Mouse (Mus musculus) testis, adult 2 months (tissue): ENCODE data around the gene Krt18.

Source experiments
- CTCF ChIP-seq: fragments of 200-500 bp; IDR thresholded peaks from 2 replicates; pipeline ENCODE4 v1.5.1; 2012; ENCODE audit warnings: low read depth, mild to moderate bottlenecking, inconsistent platforms, low read length, moderate library complexity; ENCODE audit not compliant: control insufficient read depth, insufficient read depth, insufficient replicate concordance
- POLR2A ChIP-seq: fragments of 200-500 bp; IDR thresholded peaks from 2 replicates; pipeline ENCODE4 v1.6.1; 2012; ENCODE audit warnings: low read depth, mild to moderate bottlenecking, inconsistent platforms, low read length, moderate library complexity; ENCODE audit not compliant: control insufficient read depth

DNA sequence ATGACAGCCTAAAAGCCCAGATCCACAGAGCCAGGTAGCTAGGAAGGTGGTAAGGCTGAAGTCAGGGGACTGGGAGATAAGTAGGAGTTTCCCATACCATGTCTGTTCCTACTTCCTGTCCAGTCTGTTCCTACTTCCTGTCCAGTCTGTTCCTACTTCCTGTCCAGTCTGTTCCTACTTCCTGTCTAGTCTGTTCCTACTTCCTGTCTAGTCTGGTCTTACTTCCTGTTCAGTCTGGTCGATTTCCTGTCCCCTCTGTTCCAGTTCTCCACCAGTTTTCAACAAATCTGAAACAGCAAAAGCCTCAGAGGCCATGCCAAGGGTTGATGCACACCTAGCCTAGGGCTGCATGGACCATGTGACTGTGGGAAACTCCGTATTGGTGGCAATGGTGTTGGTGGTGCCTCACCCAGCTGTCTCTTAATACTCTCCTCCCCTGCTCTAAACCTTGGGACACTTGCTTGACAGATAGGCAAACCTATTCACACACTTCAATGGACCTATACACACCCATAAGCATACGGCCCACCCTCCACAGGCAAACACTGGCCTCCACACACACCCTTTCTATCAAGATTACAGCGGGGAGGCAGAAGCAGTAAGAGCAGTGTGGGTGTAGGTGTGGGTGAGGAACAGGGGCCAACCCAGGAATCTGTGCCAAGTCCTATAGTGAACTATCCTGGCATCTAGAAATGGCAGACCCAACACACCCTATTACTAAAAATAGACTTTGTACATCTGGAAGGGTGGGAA is 32.3 kb upstream of the Krt18 start:
- TF ChIP-seq CTCF: no peak
- TF ChIP-seq POLR2A: no peak
